Mouse (Mus musculus) neural tube, embryonic 14.5 days (tissue): ENCODE measurements around the gene Eme1. TPM values are rescaled to one million over a fixed set of nuclear protein-coding genes. Genes with fewer than 3 reads are reported as not detected.

Experiments used
- ATAC-seq: fragments of 200-750 bp; cut with Nextera tagmentation; 2 replicates; pipeline ENCODE4 v1.8.0; 2017; ENCODE audit warnings: low read depth, mild to moderate bottlenecking, moderate TSS enrichment, moderate library complexity
- H3K27ac ChIP-seq: fragments of 300-500 bp; sonication (generic); 2 replicates; pipeline ENCODE4 v1.5.1; 2014; ENCODE audit warnings: low read depth, mild to moderate bottlenecking, control low read depth, low read length, moderate library complexity, mixed read lengths
- H3K27me3 ChIP-seq: fragments of 300-500 bp; sonication (generic); 2 replicates; pipeline ENCODE4 v1.6.1; 2014; ENCODE audit warnings: low read length; ENCODE audit not compliant: control insufficient read depth, insufficient read depth
- H3K36me3 ChIP-seq: fragments of 300-500 bp; sonication (generic); 2 replicates; pipeline ENCODE4 v1.6.1; 2014; ENCODE audit warnings: low read length, mixed read lengths; ENCODE audit not compliant: control insufficient read depth, insufficient read depth
- H3K4me1 ChIP-seq: fragments of 300-500 bp; sonication (generic); 2 replicates; pipeline ENCODE4 v1.6.1; 2014; ENCODE audit warnings: low read length; ENCODE audit not compliant: control insufficient read depth, insufficient read depth
- H3K4me2 ChIP-seq: fragments of 300-500 bp; sonication (generic); 2 replicates; pipeline ENCODE4 v1.6.1; 2014; ENCODE audit warnings: mild to moderate bottlenecking, low read depth, low read length, control low read depth
- H3K4me3 ChIP-seq: fragments of 300-500 bp; sonication (generic); 2 replicates; pipeline ENCODE4 v1.5.1; 2014; ENCODE audit warnings: low read depth, low read length, control low read depth, mixed read lengths
- H3K9ac ChIP-seq: fragments of 300-500 bp; sonication (generic); replicated peaks from 2 replicates; pipeline ENCODE4 v1.6.1; 2014; ENCODE audit warnings: low read depth, mild to moderate bottlenecking, control low read depth, low read length, mixed read lengths
- H3K9me3 ChIP-seq: fragments of 300-500 bp; sonication (generic); 2 replicates; pipeline ENCODE4 v1.6.1; 2016; ENCODE audit warnings: low read length; ENCODE audit not compliant: control insufficient read depth
- WGBS: fragments of 180-500 bp; shearing (Covaris S2); extraction: QIAGEN DNeasy Blood & Tissue Kit; methylation state at CpG from one replicate; pipeline ENCODE4 v1.1.7; 2014; 5-methylcytosine and 5-hydroxymethylcytosine counted together
- polyA plus RNA-seq: library from polyadenylated mRNA; unstranded; fragments of >200 nt; fragmentation: Nextera tagmentation; extraction: Ambion mirVana; gene quantifications from 2 replicates; pipeline ENCODE4 v1.2.1, GENCODE M21; 2014

The Eme1 gene
- polyA plus RNA-seq, 1 experiment from 2014 or later: 1.1 TPM

GRCm38 (mm10) chr11:94610744-94611740 lies 42.7 kb downstream of the Eme1 start:
- Histone ChIP-seq H3K27me3 (no peaks in the 10 kb centered on the region), H3K4me3 (no peak overlapping the region), H3K4me1 (no peaks in the 10 kb centered on the region), H3K36me3 (no peaks in the 10 kb centered on the region), H3K4me2 (no peak overlapping the region), H3K9me3 (no peaks in the 10 kb centered on the region), H3K27ac (no peak overlapping the region), H3K9ac (no peak overlapping the region)
- ATAC-seq: peak; percentile 87
- 51% methylated on average over 4 of the region's 4 CpGs for WGBS

- no peaks in the 10 kb centered on the region for H3K9me3 ChIP-seq
- H3K36me3 ChIP-seq: no peaks in the 10 kb centered on the region
- no peak overlapping the region for H3K9ac ChIP-seq
- no peak overlapping the region for H3K4me2 ChIP-seq
- 0 out of 2 replicates have a peak, but pooled peaks cover 2% of the 10 kb centered on the region for H3K4me1 ChIP-seq
- ATAC-seq: no peak
- no peak overlapping the region for H3K4me3 ChIP-seq
- H3K27me3 ChIP-seq: no peaks in the 10 kb centered on the region
- no peak overlapping the region for H3K27ac ChIP-seq
- WGBS: 74% methylated on average over 11 of the region's 11 CpGs
Measured at GRCm38 (mm10) chr11:94602356-94602955, 51.3 kb downstream of the Eme1 start.

- Histone ChIP-seq H3K4me3 (peak within 1 kb of the TSS; percentile 29), H3K36me3 (no peaks in the 10 kb centered on the region), H3K9ac (peak within 1 kb of the TSS; percentile 37; the same call in 1 of the 2 replicates), H3K4me2 (peak within 1 kb of the TSS; percentile 59), H3K4me1 (0 out of 2 replicates have a peak, but pooled peaks cover 2% of the 10 kb centered on the region), H3K9me3 (no peaks in the 10 kb centered on the region), H3K27ac (no peak within 1 kb of the TSS), H3K27me3 (no peaks in the 10 kb centered on the region)
- ATAC-seq: peak; percentile 84
- 1% methylated on average over 45 of the region's 52 CpGs for WGBS
Measured at GRCm38 (mm10) chr11:94601321-94602281, 52.2 kb downstream of the Eme1 start, which contains the start of gene Acsf2. Gene Acsf2, minus strand, starts transcription at chr11:94601871.

GRCm38 (mm10) chr11:94600447-94600846 lies 53.3 kb downstream of the Eme1 start:
- no peak overlapping the region for H3K4me3 ChIP-seq
- 0 out of 2 replicates have a peak, but pooled peaks cover 2% of the 10 kb centered on the region for H3K4me1 ChIP-seq
- H3K27ac ChIP-seq: no peak overlapping the region
- WGBS: 92% methylated on average over 7 of the region's 7 CpGs
- no peaks in the 10 kb centered on the region for H3K27me3 ChIP-seq
- H3K9ac ChIP-seq: no peak overlapping the region
- H3K4me2 ChIP-seq: no peak overlapping the region
- H3K36me3 ChIP-seq: no peaks in the 10 kb centered on the region
- ATAC-seq: no peak
- no peaks in the 10 kb centered on the region for H3K9me3 ChIP-seq

GRCm38 (mm10) chr11:94598437-94599120 lies 55.2 kb downstream of the Eme1 start:
- Histone ChIP-seq H3K36me3 (no peaks in the 10 kb centered on the region), H3K27ac (no peak overlapping the region), H3K9me3 (no peaks in the 10 kb centered on the region), H3K4me3 (no peak overlapping the region), H3K4me1 (0 out of 2 replicates have a peak, but pooled peaks cover 2% of the 10 kb centered on the region), H3K27me3 (no peaks in the 10 kb centered on the region), H3K9ac (no peak overlapping the region), H3K4me2 (no peak overlapping the region)
- no peak for ATAC-seq
- WGBS: 86% methylated on average over 6 of the region's 6 CpGs

GRCm38 (mm10) chr11:94597319-94597718 lies 56.4 kb downstream of the Eme1 start:
- Histone ChIP-seq H3K36me3 (no peaks in the 10 kb centered on the region), H3K27me3 (no peaks in the 10 kb centered on the region), H3K27ac (no peak overlapping the region), H3K4me1 (0 out of 2 replicates have a peak, but pooled peaks cover 2% of the 10 kb centered on the region), H3K9ac (no peak overlapping the region), H3K4me3 (no peak overlapping the region), H3K9me3 (no peaks in the 10 kb centered on the region), H3K4me2 (no peak overlapping the region)
- no peak for ATAC-seq
- WGBS: 61% methylated on average over 4 of the region's 4 CpGs

GRCm38 (mm10) chr11:94596311-94596852 lies 57.4 kb downstream of the Eme1 start:
- 70% methylated on average over 7 of the region's 7 CpGs for WGBS
- no peak overlapping the region for H3K27ac ChIP-seq
- no peaks in the 10 kb centered on the region for H3K36me3 ChIP-seq
- H3K4me1 ChIP-seq: no peaks in the 10 kb centered on the region
- ATAC-seq: no peak
- H3K4me2 ChIP-seq: no peak overlapping the region
- no peak overlapping the region for H3K9ac ChIP-seq
- H3K4me3 ChIP-seq: no peak overlapping the region
- no peaks in the 10 kb centered on the region for H3K27me3 ChIP-seq
- no peaks in the 10 kb centered on the region for H3K9me3 ChIP-seq
